Mouse (Mus musculus): ENCODE measurements at regions not wholly inside any gene's neighbourhood (a gene's known extent, or its start where the extent isn't known, plus 50 kb on each side); places are given as distances from the start of the nearest gene placed in this dataset.

- no peaks in the 10 kb centered on the region for H3K27me3 ChIP-seq (ENCODE audit: low read depth, poor library complexity, severe bottlenecking)
- DNase-seq (ENCODE audit: low spot score), result no peak
- no peaks in the 10 kb centered on the region for H3K9me3 ChIP-seq (replicated peaks)
- H3K4me3 ChIP-seq, result no peak overlapping the region
- WGBS, result 39% methylated on average over 1 of the region's 1 CpGs
- H3K36me3 ChIP-seq, result no peaks in the 10 kb centered on the region
- H3K27ac ChIP-seq, result no peak overlapping the region
- 0 out of 2 replicates have a peak, but pooled peaks cover 5% of the 10 kb centered on the region for H3K4me1 ChIP-seq
These were observed 699.7 kb downstream of the Tmem114 start for GRCm38 (mm10) chr16:7725225-7725624.

DNA sequence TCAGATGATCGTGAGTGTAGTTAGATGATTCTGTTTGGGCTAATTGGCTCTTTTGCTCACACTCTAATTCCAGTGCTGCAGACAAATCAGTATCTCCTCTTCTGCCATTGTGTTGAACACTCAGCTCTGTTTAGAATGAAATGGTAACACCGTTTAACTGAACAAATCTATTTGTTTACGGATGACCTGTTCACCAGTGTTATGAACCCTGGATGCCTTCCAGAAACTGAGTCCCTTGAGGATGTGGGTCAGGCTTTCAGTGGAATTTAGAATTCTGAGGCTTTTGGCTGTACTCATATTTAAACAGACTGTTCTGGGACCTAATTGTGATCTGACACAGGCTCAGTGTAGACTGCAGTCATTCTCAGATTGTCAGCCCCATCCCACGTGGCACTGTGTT is 723.5 kb downstream of the Tmem114 start:
- WGBS, result 89% methylated on average over 4 of the region's 4 CpGs
- no peak for DNase-seq (ENCODE audit: low spot score)
- no peak overlapping the region for H3K4me3 ChIP-seq
- no peaks in the 10 kb centered on the region for H3K9me3 ChIP-seq (replicated peaks)
- H3K27me3 ChIP-seq (ENCODE audit: low read depth, poor library complexity, severe bottlenecking), result no peaks in the 10 kb centered on the region
- no peaks in the 10 kb centered on the region for H3K36me3 ChIP-seq
- H3K4me1 ChIP-seq, result no peaks in the 10 kb centered on the region
- no peak overlapping the region for H3K27ac ChIP-seq

GRCm38 (mm10) chr16:7685484-7685883 is 739.5 kb downstream of the Tmem114 start:
- H3K4me1 ChIP-seq, result no peaks in the 10 kb centered on the region

GRCm38 (mm10) chr16:7666096-7666495 is 758.8 kb downstream of the Tmem114 start:
- DNase-seq (ENCODE audit: low spot score), result no peak
- Histone ChIP-seq H3K27ac (no peak overlapping the region), H3K27me3 (ENCODE audit: low read depth, poor library complexity, severe bottlenecking) (no peaks in the 10 kb centered on the region), H3K4me3 (no peak overlapping the region), H3K36me3 (no peaks in the 10 kb centered on the region), H3K4me1 (no peaks in the 10 kb centered on the region), H3K9me3 (replicated peaks) (no peaks in the 10 kb centered on the region)
- WGBS, result 67% methylated on average over 2 of the region's 2 CpGs

More at GRCm38 (mm10) chr16:7685484-7685883, 739.5 kb downstream of the Tmem114 start:
- no peaks in the 10 kb centered on the region for H3K36me3 ChIP-seq
- H3K27me3 ChIP-seq (ENCODE audit: low read depth, poor library complexity, severe bottlenecking), result no peaks in the 10 kb centered on the region
- no peak for DNase-seq (ENCODE audit: low spot score)
- no peak overlapping the region for H3K4me3 ChIP-seq
- no peaks in the 10 kb centered on the region for H3K9me3 ChIP-seq (replicated peaks)
- H3K27ac ChIP-seq, result no peak overlapping the region

DNA sequence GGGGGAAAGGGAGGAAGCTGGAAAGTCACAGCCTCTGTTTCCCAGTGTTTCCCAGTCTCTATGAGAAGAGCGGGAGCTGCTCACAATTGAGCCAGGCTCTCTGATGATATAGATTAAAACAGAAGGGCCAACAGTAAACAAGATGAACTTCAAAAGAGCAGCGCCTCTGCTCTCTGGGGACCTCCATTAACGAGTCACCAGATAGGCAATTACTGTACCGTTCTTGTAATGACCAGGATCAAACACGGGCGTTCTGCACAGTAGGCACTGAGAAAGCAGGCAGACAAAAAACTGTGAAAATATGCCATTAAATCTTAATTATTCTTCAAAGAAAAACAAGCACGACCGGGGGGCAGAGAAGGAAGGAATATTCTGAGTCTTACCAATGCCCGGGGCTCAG is 766.8 kb downstream of the Tmem114 start:
- Histone ChIP-seq H3K36me3 (no peaks in the 10 kb centered on the region), H3K27me3 (ENCODE audit: low read depth, poor library complexity, severe bottlenecking) (no peaks in the 10 kb centered on the region), H3K27ac (no peak overlapping the region), H3K4me1 (peaks cover 8% of the 10 kb centered on the region), H3K9me3 (replicated peaks) (no peaks in the 10 kb centered on the region), H3K4me3 (no peak overlapping the region)
- no peak for DNase-seq (ENCODE audit: low spot score)
- 31% methylated on average over 9 of the region's 9 CpGs for WGBS

- Histone ChIP-seq H3K36me3 (no peaks in the 10 kb centered on the region), H3K9me3 (replicated peaks) (no peaks in the 10 kb centered on the region), H3K27me3 (ENCODE audit: low read depth, poor library complexity, severe bottlenecking) (no peaks in the 10 kb centered on the region), H3K4me3 (no peak overlapping the region), H3K4me1 (peaks cover 8% of the 10 kb centered on the region), H3K27ac (no peak overlapping the region)
- DNase-seq (ENCODE audit: low spot score), result no peak
- 94% methylated on average over 6 of the region's 6 CpGs for WGBS
These were observed 770.5 kb downstream of the Tmem114 start for GRCm38 (mm10) chr16:7654451-7654850.

GRCm38 (mm10) chr16:7649771-7650170 is 775.2 kb downstream of the Tmem114 start:
- WGBS, result 74% methylated on average over 1 of the region's 1 CpGs
- Histone ChIP-seq H3K27me3 (ENCODE audit: low read depth, poor library complexity, severe bottlenecking) (no peaks in the 10 kb centered on the region), H3K9me3 (replicated peaks) (no peaks in the 10 kb centered on the region), H3K36me3 (no peaks in the 10 kb centered on the region), H3K4me3 (no peak overlapping the region), H3K4me1 (no peaks in the 10 kb centered on the region), H3K27ac (no peak overlapping the region)
- DNase-seq (ENCODE audit: low spot score), result no peak

- no peak overlapping the region for H3K4me3 ChIP-seq
- no peak for DNase-seq (ENCODE audit: low spot score)
- H3K27ac ChIP-seq, result no peak overlapping the region
- no peaks in the 10 kb centered on the region for H3K36me3 ChIP-seq
- no peaks in the 10 kb centered on the region for H3K27me3 ChIP-seq (ENCODE audit: low read depth, poor library complexity, severe bottlenecking)
- H3K9me3 ChIP-seq (replicated peaks), result no peaks in the 10 kb centered on the region
- no peaks in the 10 kb centered on the region for H3K4me1 ChIP-seq
These were observed 777.5 kb downstream of the Tmem114 start for GRCm38 (mm10) chr16:7647275-7647926.

- DNase-seq (ENCODE audit: low spot score), result no peak
- H3K9me3 ChIP-seq (replicated peaks), result no peaks in the 10 kb centered on the region
- no peaks in the 10 kb centered on the region for H3K36me3 ChIP-seq
- H3K27me3 ChIP-seq (ENCODE audit: low read depth, poor library complexity, severe bottlenecking), result no peaks in the 10 kb centered on the region
- no peak overlapping the region for H3K27ac ChIP-seq
- H3K4me1 ChIP-seq, result no peaks in the 10 kb centered on the region
- no peak overlapping the region for H3K4me3 ChIP-seq
These were observed 780.6 kb downstream of the Tmem114 start for GRCm38 (mm10) chr16:7644363-7644762.

- no peaks in the 10 kb centered on the region for H3K9me3 ChIP-seq (replicated peaks)
- WGBS, result 85% methylated on average over 15 of the region's 15 CpGs
- no peaks in the 10 kb centered on the region for H3K36me3 ChIP-seq
- peaks cover 9% of the 10 kb centered on the region for H3K4me1 ChIP-seq
- no peak overlapping the region for H3K27ac ChIP-seq
- no peaks in the 10 kb centered on the region for H3K27me3 ChIP-seq (ENCODE audit: low read depth, poor library complexity, severe bottlenecking)
- DNase-seq (ENCODE audit: low spot score), result no peak
- no peak overlapping the region for H3K4me3 ChIP-seq
These were observed 785.8 kb downstream of the Tmem114 start for GRCm38 (mm10) chr16:7638955-7639755.

DNA sequence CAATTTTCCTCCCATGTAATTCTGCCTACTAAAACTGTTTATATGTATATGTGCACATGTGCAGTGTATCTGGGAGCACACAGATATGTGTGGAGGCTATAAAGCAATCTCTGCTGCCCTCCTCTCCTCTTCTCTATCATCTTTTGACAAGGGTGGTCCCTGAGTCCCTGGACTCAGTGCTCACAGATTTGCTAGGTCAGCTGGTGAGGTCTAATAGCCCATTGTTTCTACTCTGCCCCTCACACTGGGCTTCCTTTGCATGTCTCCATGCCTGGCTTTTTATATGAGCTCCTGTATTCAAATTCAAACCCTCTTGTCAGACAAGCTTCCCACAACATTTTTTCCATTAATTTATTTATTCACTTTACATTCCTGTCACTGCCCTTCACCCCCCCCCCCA is 786.9 kb downstream of the Tmem114 start:
- Histone ChIP-seq H3K4me3 (no peak overlapping the region), H3K27ac (no peak overlapping the region), H3K27me3 (ENCODE audit: low read depth, poor library complexity, severe bottlenecking) (no peaks in the 10 kb centered on the region), H3K4me1 (peaks cover 9% of the 10 kb centered on the region), H3K9me3 (replicated peaks) (no peaks in the 10 kb centered on the region), H3K36me3 (no peaks in the 10 kb centered on the region)
- no peak for DNase-seq (ENCODE audit: low spot score)

DNA sequence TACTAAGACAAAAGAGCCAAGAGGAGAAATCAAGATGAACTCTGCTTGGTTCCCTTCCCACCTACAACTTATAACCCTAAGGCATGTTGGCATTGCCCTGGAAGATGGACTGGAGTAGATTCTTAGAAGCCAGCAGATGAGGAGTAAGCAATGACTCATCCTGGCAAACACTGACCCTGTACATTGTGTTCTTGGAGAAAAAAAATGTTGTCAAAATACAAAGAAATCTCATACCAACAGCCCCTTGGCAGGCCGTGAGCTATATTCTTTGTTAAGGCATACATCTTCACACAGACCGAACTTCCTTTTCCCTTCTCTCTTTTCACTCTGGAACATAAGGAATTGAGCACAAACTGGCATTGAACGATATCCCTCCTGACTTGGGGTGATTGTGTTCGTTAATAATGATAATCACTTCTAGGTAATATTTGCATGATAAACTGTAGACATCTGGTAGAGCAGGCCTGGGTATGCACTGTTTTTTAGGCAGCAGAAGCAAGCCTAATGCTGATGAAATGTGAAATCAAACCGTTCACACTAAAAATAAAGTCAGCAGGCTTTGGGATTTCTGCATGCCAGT is 787.7 kb downstream of the Tmem114 start:
- Histone ChIP-seq H3K4me1 (peaks cover 15% of the 10 kb centered on the region), H3K9me3 (replicated peaks) (no peaks in the 10 kb centered on the region), H3K4me3 (no peak overlapping the region), H3K27me3 (ENCODE audit: low read depth, poor library complexity, severe bottlenecking) (no peaks in the 10 kb centered on the region), H3K27ac (no peak overlapping the region), H3K36me3 (no peaks in the 10 kb centered on the region)
- DNase-seq (ENCODE audit: low spot score), result no peak
- 87% methylated on average over 5 of the region's 5 CpGs for WGBS

DNA sequence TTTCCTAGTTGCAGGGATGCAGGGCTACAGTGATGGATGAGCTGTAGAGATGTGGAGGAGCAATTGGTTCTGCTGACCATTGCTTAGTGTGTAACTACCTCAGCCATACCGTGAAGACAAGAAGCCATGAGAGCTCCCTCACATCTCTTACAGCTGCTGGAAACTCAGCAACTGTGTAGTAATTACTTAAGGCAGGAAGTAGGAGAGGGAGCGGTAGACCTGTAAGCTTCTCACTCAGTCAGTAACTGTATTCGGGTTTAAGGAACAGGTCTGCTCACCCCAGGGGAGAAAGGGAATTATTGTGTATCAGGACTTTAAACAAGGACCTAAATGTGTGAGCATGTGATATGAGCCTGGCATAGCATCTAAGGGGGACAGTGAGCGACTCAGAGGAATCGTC is 788.6 kb downstream of the Tmem114 start:
- WGBS, result 68% methylated on average over 5 of the region's 5 CpGs
- H3K9me3 ChIP-seq (replicated peaks), result no peaks in the 10 kb centered on the region

More for the DNA sequence above, 788.6 kb downstream of the Tmem114 start:
- no peak for DNase-seq (ENCODE audit: low spot score)
- H3K4me3 ChIP-seq, result no peak overlapping the region
- H3K27me3 ChIP-seq (ENCODE audit: low read depth, poor library complexity, severe bottlenecking), result no peaks in the 10 kb centered on the region
- H3K36me3 ChIP-seq, result no peaks in the 10 kb centered on the region
- H3K27ac ChIP-seq, result no peak overlapping the region
- peaks cover 17% of the 10 kb centered on the region for H3K4me1 ChIP-seq

Data from limb, embryonic 10.5 days (tissue).